Mouse (Mus musculus) mature B cell (primary cell): Measurements from ENCODE around the gene Rplp1.

Source experiments
- in situ Hi-C: fragments of 300-500 bp; cut with MboI; formaldehyde crosslinking; loops from 2 replicates; pipeline ENCODE4 v1.14.3; 2019

Gene Rplp1

DNA sequence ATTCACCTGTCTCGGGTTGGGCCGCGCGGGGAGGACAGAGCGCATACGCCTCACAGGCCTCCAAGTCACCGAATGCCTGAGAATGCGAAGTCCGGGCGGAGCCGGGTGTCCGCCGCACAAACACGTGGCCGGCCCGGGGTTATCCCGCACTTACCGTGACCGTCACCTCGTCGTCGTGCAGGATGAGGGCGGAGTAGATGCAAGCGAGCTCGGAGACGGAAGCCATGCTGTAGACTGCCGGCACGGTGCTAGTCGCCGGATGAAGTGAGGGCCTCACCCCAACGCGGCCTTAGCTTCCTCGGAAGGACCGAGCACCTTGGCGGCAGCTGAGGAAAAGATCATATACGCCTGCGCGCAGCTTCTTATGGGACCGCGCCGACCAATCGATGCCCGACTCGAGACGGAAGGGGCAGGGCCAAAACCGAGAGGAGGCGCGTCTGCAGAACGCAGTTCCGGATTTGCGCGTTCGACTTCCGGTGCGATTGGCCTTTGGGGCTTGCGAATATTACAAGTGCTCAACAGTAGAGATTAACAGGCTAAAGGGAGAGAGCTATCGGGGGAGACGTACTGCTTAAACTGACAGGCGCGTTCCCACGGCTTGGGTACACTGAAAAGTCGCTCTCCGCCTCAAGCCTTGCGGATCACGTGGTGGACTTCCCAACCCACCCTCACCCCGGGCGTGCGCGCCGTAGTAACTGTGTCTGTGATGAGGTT, at the start of gene Rplp1:
Gene Rplp1 (minus strand): TSS at position 340 of the 714 bp plus-strand sequence.
- in situ Hi-C loops = no loop called here

DNA sequence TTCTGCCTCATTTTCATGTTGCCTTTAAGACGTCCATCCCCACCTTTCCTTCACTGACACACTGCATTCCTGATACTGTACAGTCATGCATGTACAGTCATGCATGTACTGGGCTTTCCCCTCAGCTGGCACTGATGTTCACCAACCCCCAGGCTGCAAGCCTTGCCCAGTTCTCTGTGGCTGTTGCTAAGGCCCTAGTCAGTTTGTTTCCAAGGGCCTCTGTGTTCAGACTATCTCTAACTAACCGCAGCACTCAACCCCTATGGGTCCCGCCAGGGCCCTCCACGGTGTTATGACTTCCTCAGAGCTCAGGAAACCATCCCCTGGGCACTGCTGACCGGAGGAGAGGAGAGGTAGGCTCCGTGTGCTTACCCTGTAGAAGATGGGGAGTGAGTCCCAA, 49.0 kb upstream of the Rplp1 start:
- in situ Hi-C loops = loop anchor here (10.0 kb wide), 1 partner anchor 281 kb away; no protein-coding TSS in a partner anchor

DNA sequence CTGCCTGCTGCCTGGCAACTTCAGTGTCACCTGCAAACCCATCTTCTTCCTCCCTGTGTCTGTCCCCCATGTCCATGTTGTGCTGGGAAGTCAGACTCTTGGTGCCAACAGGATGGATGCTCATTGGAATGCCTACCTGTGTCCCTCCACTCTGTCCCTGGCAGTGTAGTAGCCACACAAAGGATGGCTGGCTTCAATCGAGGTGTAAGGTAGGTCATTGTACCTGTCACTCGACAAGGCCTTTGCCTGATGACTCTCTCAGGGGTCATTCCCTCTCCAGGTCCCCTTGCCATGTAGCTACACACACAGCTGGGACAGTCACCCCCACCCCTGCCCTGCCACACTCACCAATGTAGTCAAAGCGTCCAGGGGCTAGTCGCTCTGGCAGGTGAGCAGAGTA, 46.8 kb upstream of the Rplp1 start:
- in situ Hi-C loops = loop anchor here (10.0 kb wide), 1 partner anchor 284 kb away; no protein-coding TSS in a partner anchor

DNA sequence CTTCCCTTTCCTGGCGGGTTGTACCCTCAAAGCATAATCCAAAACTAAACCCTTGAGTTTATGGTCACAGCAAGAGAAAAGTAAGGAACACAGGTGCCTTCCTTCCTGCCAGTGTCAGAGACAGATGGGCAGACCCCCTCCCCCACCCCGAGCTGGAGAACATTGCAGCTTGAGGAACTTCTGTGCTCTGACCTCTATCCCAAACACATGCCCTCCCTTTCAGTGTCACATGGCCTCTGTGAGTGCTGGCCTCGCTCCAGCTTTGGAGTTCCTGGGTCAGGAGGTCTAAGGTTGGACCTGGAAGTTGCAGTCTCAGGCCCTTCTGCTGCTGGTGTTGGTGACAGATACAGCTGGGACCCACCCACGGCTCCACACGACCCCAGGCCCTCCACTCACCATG, 46.4 kb upstream of the Rplp1 start:
- in situ Hi-C loops = loop anchor here (10.0 kb wide), 1 partner anchor 284 kb away; no protein-coding TSS in a partner anchor

DNA sequence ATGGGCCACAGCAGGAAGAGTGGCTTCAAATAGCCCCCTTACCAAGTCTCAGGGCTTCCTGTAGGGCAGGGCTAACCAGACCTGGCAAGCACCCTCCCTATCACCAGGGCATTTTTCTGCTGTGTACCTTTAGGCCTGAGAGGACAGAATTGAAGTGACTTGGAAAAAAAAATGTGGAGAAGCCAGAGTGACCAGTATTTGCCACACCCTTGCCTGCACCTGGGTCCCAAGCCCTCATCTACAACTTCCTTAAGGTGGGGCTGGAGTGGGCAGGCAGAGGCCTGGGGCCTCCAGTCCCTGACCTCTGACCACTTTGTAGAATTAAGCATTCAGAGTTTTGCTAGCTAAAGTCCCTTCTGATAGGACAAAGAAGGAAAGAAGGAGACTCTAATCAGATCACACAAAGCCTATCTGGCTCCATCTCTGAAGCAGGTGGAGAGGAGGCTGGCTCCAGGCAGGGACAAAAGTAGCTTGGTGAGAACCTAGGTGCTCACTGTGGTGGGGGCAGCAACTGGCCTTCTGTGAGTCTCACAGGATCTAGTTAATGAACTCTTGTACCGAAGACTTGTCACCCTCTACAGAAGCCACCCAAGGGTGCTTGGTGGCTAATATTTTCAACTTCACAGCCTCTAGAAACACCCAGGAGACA, 45.7 kb upstream of the Rplp1 start:
- in situ Hi-C loops = loop anchor here (10.0 kb wide), 1 partner anchor 285 kb away; no protein-coding TSS in a partner anchor

DNA sequence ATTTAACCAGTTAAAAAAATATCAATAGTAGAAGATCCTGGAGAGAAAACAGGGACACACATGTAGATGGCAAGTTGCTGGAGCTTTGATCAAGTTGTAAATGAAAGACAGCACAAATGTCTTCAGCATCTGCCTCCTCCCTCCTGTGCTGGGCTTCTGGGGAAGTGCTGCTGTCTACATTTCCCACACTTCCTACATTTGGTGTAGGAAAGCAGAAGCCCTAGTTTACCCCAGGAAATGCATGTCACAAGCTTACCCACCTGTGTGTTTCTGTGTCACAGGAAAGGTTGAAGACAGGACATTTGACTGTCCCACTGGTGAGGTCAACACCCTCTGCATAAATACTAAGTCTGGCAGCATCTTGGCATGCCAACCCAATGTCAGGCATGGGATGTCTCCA, 40.4 kb upstream of the Rplp1 start:
- in situ Hi-C loops = no loop called here

DNA sequence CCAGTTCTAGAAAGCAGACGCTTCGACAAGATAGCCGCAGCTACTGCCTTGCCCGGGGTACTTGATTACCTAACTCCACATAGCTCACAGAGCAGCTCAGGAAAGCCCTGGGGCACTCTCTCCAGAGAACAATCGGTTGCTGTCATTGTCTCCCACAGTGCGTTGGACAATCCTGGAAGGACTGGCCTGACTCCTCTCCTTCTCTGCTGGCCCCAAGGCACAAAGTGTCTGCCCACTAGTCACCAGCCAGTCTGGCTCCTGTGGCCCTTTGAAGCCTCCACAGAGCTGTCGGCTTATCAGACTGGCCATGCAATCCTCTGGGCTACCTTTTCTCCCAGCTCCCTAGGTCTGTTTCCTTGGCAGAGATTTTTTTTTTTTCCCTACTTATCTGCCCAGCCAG, 37.9 kb upstream of the Rplp1 start:
- in situ Hi-C loops = no loop called here

DNA sequence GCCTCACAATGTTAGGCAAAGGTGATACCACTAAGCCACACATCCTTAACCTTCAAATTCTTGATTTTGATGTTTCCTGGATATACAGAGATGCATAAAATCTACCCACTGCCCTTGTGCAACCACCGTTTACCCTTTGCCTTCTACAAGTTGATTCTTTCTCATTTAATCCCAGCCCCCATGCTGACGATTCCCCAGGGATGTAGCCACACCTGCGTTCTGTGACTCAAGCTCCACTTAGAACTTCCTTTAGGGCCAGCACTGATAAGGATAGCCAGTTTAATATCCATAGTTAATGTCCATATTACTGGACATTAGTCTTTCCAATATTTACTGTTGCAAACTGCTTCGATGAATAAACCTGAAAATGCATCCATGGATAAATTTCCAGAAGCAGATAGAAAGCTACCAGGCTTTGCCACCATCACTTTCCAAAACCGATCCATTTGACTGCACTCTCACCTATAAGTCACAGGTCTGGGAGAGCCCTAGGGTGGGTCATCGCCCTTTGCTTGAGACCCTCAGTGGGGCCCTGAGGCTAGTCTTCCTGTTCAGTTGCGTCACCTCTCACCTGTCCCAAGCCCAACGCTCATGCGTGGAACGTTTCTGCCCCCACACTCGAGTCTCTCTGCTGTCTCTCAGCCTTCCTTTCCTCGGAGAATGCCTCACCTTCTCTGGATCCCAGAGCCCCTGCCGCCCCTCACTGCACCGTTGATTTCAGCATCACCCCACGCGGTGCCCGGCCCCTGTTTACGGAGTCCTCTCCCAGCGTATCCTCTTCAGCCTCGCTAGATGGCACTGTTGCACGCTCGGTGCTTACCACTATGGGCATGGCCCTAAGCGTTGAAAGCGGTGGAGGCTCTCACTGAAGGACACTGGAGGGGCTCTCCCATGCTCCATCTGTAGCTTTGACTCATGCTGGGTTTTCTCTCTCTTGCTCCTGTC, 33.3 kb upstream of the Rplp1 start:
- in situ Hi-C loops = no loop called here

DNA sequence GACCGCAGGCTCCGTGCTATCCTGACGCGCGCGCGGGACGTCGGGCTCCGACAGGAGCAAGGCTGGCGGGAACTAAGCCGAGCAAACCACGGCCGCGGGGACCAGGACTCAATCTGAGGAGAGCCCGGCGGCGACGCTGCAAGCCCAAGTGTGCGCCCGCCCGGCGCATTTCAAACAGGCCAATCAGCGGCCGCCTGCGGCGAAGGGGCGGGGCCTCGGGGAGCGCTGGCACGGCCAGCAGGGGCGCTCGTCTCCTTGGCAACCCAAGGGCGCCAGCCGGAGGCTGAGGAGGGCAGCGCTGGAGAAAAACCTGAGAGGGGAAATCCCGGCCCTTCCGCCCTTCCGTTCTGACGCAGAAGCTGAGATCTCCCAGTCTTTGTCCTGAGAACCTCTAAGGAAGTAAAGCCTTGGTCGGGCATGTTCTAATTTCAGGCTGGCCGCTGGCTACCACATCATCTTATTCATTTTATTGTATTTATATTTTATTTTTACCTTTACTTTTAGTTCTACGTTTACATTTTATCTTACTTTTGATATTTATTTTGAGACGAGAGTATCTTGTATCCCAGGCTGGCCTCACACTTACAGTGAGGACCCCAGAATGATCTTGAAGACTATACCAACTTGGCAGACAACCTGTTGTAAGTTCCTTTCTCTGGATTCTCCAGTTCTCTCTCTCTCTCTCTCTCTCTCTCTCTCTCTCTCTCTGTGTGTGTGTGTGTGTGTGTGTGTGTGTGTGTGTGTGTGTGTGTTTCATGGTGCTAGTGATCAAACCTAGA, 32.5 kb upstream of the Rplp1 start, which contains the start of gene Kif23:
Gene Kif23 (minus strand): TSS at position 152 of the 779 bp plus-strand sequence.
- in situ Hi-C loops = no loop called here

DNA sequence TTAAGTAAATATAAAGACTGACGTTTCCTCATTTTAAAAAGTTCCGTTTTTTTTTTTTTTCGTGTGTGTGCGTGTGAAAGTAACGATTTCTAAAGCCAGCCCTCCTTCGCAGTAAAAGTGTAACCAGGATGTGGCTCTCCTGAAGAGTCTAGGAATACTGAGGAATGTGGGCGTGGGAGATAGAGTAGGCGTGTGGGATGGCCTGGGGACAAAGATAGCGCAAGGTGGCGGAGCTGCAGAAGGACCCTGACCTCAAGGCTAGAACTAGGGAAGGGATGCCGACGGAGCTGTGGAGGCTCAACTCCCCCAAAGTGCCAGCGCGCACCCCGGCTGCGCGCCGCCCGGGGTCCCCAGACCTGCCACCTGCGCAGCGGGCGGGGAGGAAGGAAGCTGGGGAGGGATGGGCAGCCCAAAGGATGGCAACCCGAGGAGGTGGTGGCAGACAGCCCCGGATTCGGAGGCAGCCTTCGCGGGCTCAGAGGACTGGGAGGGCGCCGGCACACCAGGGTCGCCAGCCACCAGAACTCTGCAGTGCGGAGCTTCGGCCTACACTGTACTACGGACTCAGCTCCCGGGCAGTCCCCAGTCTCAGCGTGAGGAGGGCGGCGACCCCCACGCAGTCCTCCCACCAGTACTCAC, 31.8 kb upstream of the Rplp1 start:
- in situ Hi-C loops = no loop called here

DNA sequence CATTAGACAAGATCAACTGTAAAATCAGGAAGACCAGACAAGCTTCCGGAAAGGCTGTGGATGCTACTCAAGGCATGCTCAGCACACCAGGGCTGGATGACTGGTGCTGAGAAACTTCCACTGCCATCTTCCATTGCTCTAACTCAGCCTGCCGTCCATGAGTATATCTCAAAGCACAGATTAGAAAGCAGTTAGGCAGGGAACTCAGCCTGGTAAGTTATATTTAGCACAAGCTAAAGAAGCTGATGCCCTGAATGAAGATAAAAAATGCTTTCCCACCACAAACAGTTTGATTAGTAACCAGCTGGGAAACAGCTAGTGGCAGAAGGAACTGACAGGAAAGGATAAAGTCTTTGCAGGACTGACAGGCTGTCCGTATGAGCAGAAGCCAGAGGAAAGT, 26.7 kb upstream of the Rplp1 start:
- in situ Hi-C loops = no loop called here

DNA sequence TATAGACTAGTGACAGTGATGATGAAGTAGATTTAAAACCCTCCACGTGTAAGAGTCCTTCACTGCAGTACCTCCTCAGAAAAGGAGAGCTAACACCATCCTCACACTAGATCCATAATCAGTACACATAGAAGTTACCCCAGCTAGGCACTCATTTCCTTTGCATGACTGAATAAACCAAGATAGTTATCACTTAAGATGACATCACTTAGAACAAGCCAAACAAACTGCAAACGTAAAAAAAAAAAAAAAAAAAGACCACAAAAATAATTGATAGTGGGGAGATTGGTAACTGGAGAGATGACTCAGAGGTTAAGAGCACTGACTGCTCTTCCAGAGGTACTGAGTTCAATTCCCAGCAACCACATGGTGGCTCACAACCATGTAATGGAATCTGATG, 19.0 kb upstream of the Rplp1 start:
- in situ Hi-C loops = no loop called here

DNA sequence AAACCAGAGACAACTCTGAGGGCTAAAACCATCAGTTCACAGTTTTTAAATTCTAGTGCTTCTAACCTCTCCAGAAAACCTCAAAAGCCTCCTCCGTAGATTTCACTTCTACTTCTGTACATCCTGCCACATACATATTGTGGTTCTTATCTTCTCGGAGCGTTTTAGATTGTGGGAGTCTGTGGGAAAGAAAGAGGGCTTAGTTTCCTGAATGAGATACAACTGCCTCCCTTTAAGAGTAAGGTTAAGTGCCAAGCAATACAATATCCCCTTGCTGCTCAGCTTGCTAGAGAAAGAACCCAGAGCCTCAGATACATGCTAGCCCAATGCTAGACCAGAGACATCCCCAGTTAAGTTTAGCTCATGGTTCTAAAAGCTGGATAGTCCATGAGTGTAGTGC, 17.7 kb upstream of the Rplp1 start:
- in situ Hi-C loops = no loop called here

DNA sequence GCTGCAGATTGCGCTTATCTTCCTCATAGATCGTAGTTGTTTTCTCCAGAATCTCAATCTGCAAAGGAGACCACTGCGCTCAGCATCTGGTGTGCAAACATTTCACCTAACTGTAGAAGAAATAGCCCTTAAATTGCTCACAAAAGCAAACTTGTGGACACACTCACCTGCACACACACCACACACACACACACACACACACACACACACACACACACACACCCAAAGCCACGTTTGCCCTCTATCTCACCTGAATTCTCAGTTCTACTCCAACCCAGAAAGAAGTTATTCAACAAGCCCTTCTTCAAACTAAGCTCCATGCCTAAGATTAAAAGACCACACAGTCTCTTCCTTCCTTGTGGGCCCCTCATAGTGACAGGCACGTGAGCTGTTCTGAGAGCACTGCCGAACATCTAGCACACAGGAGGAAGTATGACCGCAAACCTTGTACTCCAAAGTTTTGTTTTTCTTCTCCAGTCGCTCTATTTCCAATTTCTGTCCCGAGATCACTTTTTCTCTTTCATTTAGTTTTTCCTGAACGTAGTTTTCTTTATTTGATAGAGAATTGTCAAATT, 10.8 kb upstream of the Rplp1 start:
- in situ Hi-C loops = no loop called here

DNA sequence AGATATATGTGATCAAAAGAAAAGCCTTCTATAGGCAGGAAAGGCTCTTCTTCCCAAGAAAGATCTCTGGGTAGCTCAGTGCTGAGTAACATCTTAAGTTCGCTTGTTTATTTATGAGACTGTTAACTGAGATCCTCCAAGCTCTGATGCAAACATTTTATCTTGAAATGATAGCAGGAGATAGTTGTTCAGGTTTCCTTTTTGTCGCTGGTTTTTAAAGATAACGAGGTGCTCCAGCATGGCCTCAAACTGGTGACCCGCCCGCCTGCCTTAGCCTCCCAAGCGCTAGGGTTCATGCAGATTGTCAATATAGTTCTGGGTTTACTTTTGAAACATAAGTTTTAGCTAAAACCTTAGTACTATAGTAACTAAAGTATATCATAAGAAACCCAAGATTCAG, 6.0 kb upstream of the Rplp1 start:
- in situ Hi-C loops = no loop called here

DNA sequence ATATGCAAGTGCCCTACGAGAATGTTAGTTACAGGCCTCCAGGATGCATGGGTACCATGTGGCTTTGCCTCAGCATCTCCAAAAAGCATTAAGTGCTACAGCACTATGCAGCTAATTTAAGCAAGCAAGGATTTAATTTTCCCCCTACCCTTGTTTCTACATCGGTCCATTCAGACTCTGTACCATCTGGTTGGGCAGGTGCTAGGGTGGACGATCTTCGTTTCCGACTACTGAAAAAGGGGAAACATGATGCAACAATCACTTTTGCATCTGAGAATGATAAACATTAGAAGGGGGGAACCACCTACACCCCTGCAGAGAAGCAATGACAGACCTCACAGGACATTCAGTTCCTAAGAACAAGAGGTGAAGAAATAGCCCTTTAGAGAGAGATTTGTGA, 5.1 kb upstream of the Rplp1 start:
- in situ Hi-C loops = no loop called here

DNA sequence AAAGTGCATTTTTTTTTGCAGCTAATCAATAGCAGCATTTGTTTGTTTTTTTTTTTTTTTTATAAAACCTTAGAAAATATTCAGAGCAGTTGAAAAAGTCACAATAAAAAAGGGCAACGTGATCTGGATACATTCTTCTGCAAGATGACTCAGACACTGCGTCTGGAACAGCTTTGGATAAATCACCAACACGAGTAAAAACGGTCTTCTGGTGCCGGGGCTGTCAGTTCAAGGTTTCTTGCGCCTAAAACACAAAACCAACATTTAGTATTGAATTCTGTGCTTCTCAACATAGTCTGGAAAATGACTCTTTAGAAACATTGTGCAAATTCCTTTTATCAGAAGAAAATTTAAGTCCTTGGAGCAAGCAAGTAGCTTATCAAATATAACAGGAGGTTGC, 3.1 kb upstream of the Rplp1 start:
- in situ Hi-C loops = no loop called here

DNA sequence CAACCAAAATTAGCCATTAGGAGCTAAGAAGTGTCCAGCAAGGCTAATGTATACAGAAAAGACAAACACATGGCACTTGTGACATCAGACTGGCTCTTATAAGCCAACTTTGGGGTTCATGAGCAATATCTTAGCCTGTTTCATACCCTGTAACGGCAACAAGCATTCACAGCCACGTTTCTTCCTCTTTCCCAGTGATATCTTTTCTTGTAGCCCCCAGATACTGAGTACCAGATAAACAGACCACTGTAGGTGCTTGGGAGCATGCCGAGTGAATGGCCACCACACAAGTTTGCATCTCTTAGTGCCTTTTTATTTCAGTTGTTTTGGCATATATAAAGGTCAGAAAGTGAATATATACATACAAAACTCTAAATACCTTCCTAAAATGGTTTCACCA, 2.6 kb upstream of the Rplp1 start:
- in situ Hi-C loops = no loop called here

DNA sequence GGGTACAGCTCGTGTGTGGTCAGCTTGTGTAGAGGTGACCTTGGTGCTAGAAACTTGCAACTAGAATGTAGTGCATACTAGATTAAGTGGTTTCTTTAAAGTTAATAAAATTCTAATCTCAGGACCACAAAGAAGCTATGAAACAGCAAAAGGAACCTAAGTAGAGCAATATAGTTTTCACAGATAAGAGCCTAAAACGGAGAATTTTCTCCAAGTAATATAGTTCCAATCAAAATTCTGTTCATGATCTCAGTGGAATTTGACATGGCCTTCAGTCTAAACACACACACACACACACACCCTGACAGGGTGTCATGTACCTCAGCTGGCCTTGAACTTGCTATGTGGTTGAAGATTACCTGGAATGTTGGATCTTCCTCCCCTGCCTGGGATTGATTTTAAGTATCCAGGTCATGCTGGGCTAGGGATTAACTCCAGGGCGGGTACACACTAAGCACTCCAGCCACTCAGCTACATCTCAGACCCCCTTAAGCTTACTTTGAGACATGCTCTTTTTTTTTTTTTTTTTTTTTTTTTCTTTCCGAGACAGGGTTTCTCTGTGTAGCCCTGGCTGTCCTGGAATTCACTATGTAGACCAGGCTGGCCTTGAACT, 1.2 kb upstream of the Rplp1 start:
- in situ Hi-C loops = no loop called here

DNA sequence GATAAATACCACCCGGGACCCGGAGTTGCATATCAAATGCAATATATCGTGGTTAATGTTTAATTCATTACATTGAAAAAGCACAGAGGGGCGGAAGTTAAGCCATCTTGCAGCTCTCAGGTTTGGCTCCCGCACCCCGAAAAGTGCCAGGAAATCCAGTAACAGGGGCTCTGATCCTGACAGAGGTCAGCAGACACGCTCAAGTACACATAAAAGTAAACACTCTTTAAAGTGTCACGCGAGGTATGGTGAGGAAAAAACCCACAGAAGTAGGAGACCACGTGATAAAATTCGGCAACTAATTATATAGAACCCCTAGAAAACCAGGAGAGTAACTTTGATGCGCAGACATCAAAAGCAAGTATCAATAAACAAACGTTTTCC, 567 bp upstream of the Rplp1 start:
- in situ Hi-C loops = no loop called here
